In the genomic region with DNA sequence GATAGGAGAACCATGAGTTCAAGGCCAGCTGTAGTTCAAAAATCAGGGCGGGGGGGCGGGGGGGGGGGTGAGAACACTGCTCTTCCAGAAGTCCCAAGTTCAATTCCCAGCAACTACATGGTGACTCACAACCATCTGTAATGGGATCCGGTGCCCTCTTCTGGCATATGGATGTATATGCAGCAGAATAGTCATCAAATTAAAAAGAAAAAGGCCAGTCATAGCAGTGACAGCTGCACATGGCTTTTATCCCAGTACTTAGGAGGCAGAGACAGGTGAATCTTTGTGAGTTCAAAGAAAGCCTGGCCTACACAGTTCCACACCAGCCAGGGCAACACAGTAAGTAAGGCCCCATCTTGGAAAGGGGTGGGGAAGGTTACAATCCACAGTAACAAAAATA, we compare ENCODE assay signal across 18 mouse cellular contexts. TPM values are rescaled to one million over a fixed set of nuclear protein-coding genes. Genes with fewer than 3 reads are reported as not detected.
DNase-seq lines count a peak whose midpoint lies in the region; ATAC-seq and TF ChIP-seq lines count a peak whose summit lies in the region.
"Had no signal": no experiment of that assay in that cellular context is flagged by ENCODE, and none has a peak within 500 bp of the region (broad histone marks: within the 10 kb centered on the region; RNA-seq: fewer than 3 reads in every experiment).

No protein-coding gene starts in this region.

- WGBS in hindbrain, postnatal 0 days = 86% methylated on average over 3 of the region's 3 CpGs
- 94% methylated on average over 3 of the region's 3 CpGs for WGBS in hindbrain, embryonic 16.5 days
- 89% methylated on average over 3 of the region's 3 CpGs for WGBS in midbrain, postnatal 0 days
- 92% methylated on average over 3 of the region's 3 CpGs for WGBS in midbrain, embryonic 15.5 days

- TF ChIP-seq CTCF in hindbrain, postnatal 0 days (IDR thresholded peaks at IDR 0.05; ENCODE audit: low read depth) = peak; percentile 38
- peak; percentile 56 for TF ChIP-seq CTCF in midbrain, postnatal 0 days (IDR thresholded peaks at IDR 0.05)

- H3K4me2 ChIP-seq in hindbrain, postnatal 0 days (ENCODE audit: low read depth, low read length) = no peak overlapping the region
- no peak overlapping the region for H3K4me2 ChIP-seq in hindbrain, embryonic 16.5 days (ENCODE audit: low read length)
- no peak overlapping the region for H3K4me2 ChIP-seq in midbrain, postnatal 0 days (ENCODE audit: low read depth, low read length, poor library complexity, severe bottlenecking)
- H3K4me2 ChIP-seq in midbrain, embryonic 15.5 days = no peak overlapping the region
- H3K4me2 ChIP-seq: embryonic facial prominence, embryonic 12.5 days; forebrain, embryonic 12.5 days had no signal

- H3K36me3 ChIP-seq in hindbrain, postnatal 0 days (ENCODE audit: insufficient read depth, low read length) = peaks cover 43% of the 10 kb centered on the region
- peaks cover 31% of the 10 kb centered on the region for H3K36me3 ChIP-seq in hindbrain, embryonic 16.5 days (ENCODE audit: control insufficient read depth, insufficient read depth, low read length)
- H3K36me3 ChIP-seq in midbrain, postnatal 0 days (ENCODE audit: insufficient read depth, low read length) = peaks cover 35% of the 10 kb centered on the region
- peaks cover 43% of the 10 kb centered on the region for H3K36me3 ChIP-seq in midbrain, embryonic 15.5 days (replicated peaks)

- H3K9ac ChIP-seq in hindbrain, postnatal 0 days (replicated peaks; ENCODE audit: low read length) = no peak overlapping the region
- no peak overlapping the region for H3K9ac ChIP-seq in hindbrain, embryonic 16.5 days (ENCODE audit: low read depth, low read length)
- no peak overlapping the region for H3K9ac ChIP-seq in midbrain, postnatal 0 days (replicated peaks; ENCODE audit: low read length, poor library complexity, severe bottlenecking)
- H3K9ac ChIP-seq in midbrain, embryonic 15.5 days = no peak overlapping the region
- H3K9ac ChIP-seq: embryonic facial prominence, embryonic 12.5 days; forebrain, embryonic 12.5 days had no signal

- ATAC-seq in hindbrain, postnatal 0 days = no peak
- no peak for ATAC-seq in hindbrain, embryonic 16.5 days
- ATAC-seq in midbrain, postnatal 0 days (ENCODE audit: low FRiP score) = no peak
- ATAC-seq in midbrain, embryonic 15.5 days (replicated peaks) = no peak

- peak; percentile 30 for DNase-seq in adrenal gland, postnatal 14 days
- DNase-seq in adrenal gland, adult 18-20 months (ENCODE audit: low spot score in 2 of 2) = no peak
- DNase-seq in hindbrain, postnatal 0 days (ENCODE audit: low spot score) = peak; percentile 15
- no peak for DNase-seq in midbrain, postnatal 0 days (ENCODE audit: low spot score)
- peak; percentile 37 for DNase-seq in retina, postnatal 1 day
- no peak for DNase-seq in urinary bladder, postnatal 10 days (ENCODE audit: low spot score)
- DNase-seq: cerebellum, adult 11 months; gastrocnemius, postnatal 25 days; kidney, adult 2 months; lung, adult 2 months had no signal

- H3K4me1 ChIP-seq in hindbrain, postnatal 0 days (ENCODE audit: insufficient read depth, low read length) = no peaks in the 10 kb centered on the region
- no peaks in the 10 kb centered on the region for H3K4me1 ChIP-seq in hindbrain, embryonic 16.5 days (ENCODE audit: control insufficient read depth, insufficient read depth, low read depth, low read length)
- H3K4me1 ChIP-seq in midbrain, postnatal 0 days (ENCODE audit: insufficient read depth, low read length) = no peaks in the 10 kb centered on the region
- peaks cover 7% of the 10 kb centered on the region; the same call in 1 of the 2 replicates for H3K4me1 ChIP-seq in midbrain, embryonic 15.5 days

- no peaks in the 10 kb centered on the region for H3K9me3 ChIP-seq in hindbrain, postnatal 0 days (ENCODE audit: low read length)
- no peaks in the 10 kb centered on the region for H3K9me3 ChIP-seq in hindbrain, embryonic 16.5 days (ENCODE audit: control insufficient read depth, low read length)
- no peaks in the 10 kb centered on the region for H3K9me3 ChIP-seq in midbrain, postnatal 0 days (ENCODE audit: low read length)
- H3K9me3 ChIP-seq in midbrain, embryonic 15.5 days = no peaks in the 10 kb centered on the region
- H3K9me3 ChIP-seq: embryonic facial prominence, embryonic 12.5 days; forebrain, embryonic 12.5 days had no signal

- no peak overlapping the region for H3K4me3 ChIP-seq in hindbrain, postnatal 0 days (ENCODE audit: low read length)
- no peak overlapping the region for H3K4me3 ChIP-seq in hindbrain, embryonic 16.5 days (ENCODE audit: low read length)
- no peak overlapping the region for H3K4me3 ChIP-seq in midbrain, postnatal 0 days (ENCODE audit: low read depth, low read length)
- no peak overlapping the region for H3K4me3 ChIP-seq in midbrain, embryonic 15.5 days
- H3K4me3 ChIP-seq: embryonic facial prominence, embryonic 12.5 days; forebrain, embryonic 12.5 days had no signal

- no peak overlapping the region for H3K27ac ChIP-seq in hindbrain, postnatal 0 days
- H3K27ac ChIP-seq in hindbrain, embryonic 16.5 days (ENCODE audit: low read depth, low read length) = no peak overlapping the region
- H3K27ac ChIP-seq in midbrain, postnatal 0 days (ENCODE audit: low read depth, low read length) = no peak overlapping the region
- H3K27ac ChIP-seq in midbrain, embryonic 15.5 days = no peak overlapping the region
- H3K27ac ChIP-seq: embryonic facial prominence, embryonic 12.5 days; forebrain, embryonic 12.5 days had no signal

- H3K27me3 ChIP-seq in hindbrain, postnatal 0 days (ENCODE audit: insufficient read depth, low read length) = no peaks in the 10 kb centered on the region
- no peaks in the 10 kb centered on the region for H3K27me3 ChIP-seq in hindbrain, embryonic 16.5 days (replicated peaks; ENCODE audit: control insufficient read depth, insufficient read depth, low read length)
- H3K27me3 ChIP-seq in midbrain, postnatal 0 days (ENCODE audit: insufficient read depth, low read length) = no peaks in the 10 kb centered on the region
- no peaks in the 10 kb centered on the region for H3K27me3 ChIP-seq in midbrain, embryonic 15.5 days (replicated peaks)
- H3K27me3 ChIP-seq: embryonic facial prominence, embryonic 12.5 days; forebrain, embryonic 12.5 days had no signal

RNA-seq across cellular contexts. Expression of a gene that starts 4.2 kb away (rescaled TPM):
- 20.4 and 25.5 TPM in 2 replicates for total RNA-seq in adrenal gland, postnatal 14 days (2021)
- total RNA-seq in adrenal gland, adult 18-20 months (2021) = 10 to 100 TPM; 15.1 to 20.7 TPM
- total RNA-seq in hindbrain, postnatal 0 days (2014; rRNA removed) = 60.3 and 63.6 TPM in 2 replicates
- 33.1 and 41.0 TPM in 2 replicates for polyA plus RNA-seq in hindbrain, postnatal 0 days (2015; fragmentation: Nextera tagmentation; extraction: Ambion mirVana)
- 47.6 and 56.9 TPM in 2 replicates for polyA plus RNA-seq in hindbrain, embryonic 16.5 days (2015; fragmentation: Nextera tagmentation; extraction: Ambion mirVana)
- total RNA-seq in midbrain, postnatal 0 days (2014; rRNA removed) = 86.4 and 124 TPM in 2 replicates
- 47.9 and 49.9 TPM in 2 replicates for polyA plus RNA-seq in midbrain, postnatal 0 days (2015; fragmentation: Nextera tagmentation; extraction: Ambion mirVana)
- 55.3 and 55.7 TPM in 2 replicates for polyA plus RNA-seq in midbrain, embryonic 15.5 days (2015; fragmentation: Nextera tagmentation; extraction: Ambion mirVana)

RNA-seq across cellular contexts. Expression of a gene that starts 18.1 kb away (rescaled TPM):
- 167 and 170 TPM in 2 replicates for total RNA-seq in adrenal gland, postnatal 14 days (2021)
- 100 to 1,000 TPM; 139 to 173 TPM for total RNA-seq in adrenal gland, adult 18-20 months (2021)
- total RNA-seq in hindbrain, postnatal 0 days (2014; rRNA removed) = 266 and 341 TPM in 2 replicates
- polyA plus RNA-seq in hindbrain, postnatal 0 days (2015; fragmentation: Nextera tagmentation; extraction: Ambion mirVana) = 322 and 334 TPM in 2 replicates
- 308 and 315 TPM in 2 replicates for polyA plus RNA-seq in hindbrain, embryonic 16.5 days (2015; fragmentation: Nextera tagmentation; extraction: Ambion mirVana)
- total RNA-seq in midbrain, postnatal 0 days (2014; rRNA removed) = 270 and 283 TPM in 2 replicates
- 312 and 315 TPM in 2 replicates for polyA plus RNA-seq in midbrain, postnatal 0 days (2015; fragmentation: Nextera tagmentation; extraction: Ambion mirVana)
- polyA plus RNA-seq in midbrain, embryonic 15.5 days (2015; fragmentation: Nextera tagmentation; extraction: Ambion mirVana) = 350 and 352 TPM in 2 replicates

RNA-seq across cellular contexts. Expression of a gene that starts 21.0 kb away (rescaled TPM):
- 0.22 and 0.49 TPM in 2 replicates for total RNA-seq in adrenal gland, postnatal 14 days (2021)
- total RNA-seq in adrenal gland, adult 18-20 months (2021) = under 1 TPM; 0.13 to 0.29 TPM
- 25.0 and 27.3 TPM in 2 replicates for total RNA-seq in hindbrain, postnatal 0 days (2014; rRNA removed)
- polyA plus RNA-seq in hindbrain, postnatal 0 days (2015; fragmentation: Nextera tagmentation; extraction: Ambion mirVana) = 26.9 and 31.9 TPM in 2 replicates
- 42.3 and 48.3 TPM in 2 replicates for polyA plus RNA-seq in hindbrain, embryonic 16.5 days (2015; fragmentation: Nextera tagmentation; extraction: Ambion mirVana)
- 27.4 and 29.2 TPM in 2 replicates for total RNA-seq in midbrain, postnatal 0 days (2014; rRNA removed)
- polyA plus RNA-seq in midbrain, postnatal 0 days (2015; fragmentation: Nextera tagmentation; extraction: Ambion mirVana) = 40.8 and 41.4 TPM in 2 replicates
- 47.2 and 50.3 TPM in 2 replicates for polyA plus RNA-seq in midbrain, embryonic 15.5 days (2015; fragmentation: Nextera tagmentation; extraction: Ambion mirVana)
- total RNA-seq: gastrocnemius, postnatal 25 days had no signal
- polyA plus RNA-seq: C2C12 had no signal

RNA-seq across cellular contexts. Expression of a gene that starts 58.4 kb away (rescaled TPM):
- total RNA-seq in adrenal gland, postnatal 14 days (2021) = not detected in 2 replicates
- not detected for total RNA-seq in adrenal gland, adult 18-20 months (2021)
- not detected in 2 replicates for total RNA-seq in hindbrain, postnatal 0 days (2014; rRNA removed)
- not detected in 2 replicates for polyA plus RNA-seq in hindbrain, postnatal 0 days (2015; fragmentation: Nextera tagmentation; extraction: Ambion mirVana)
- polyA plus RNA-seq in hindbrain, embryonic 16.5 days (2015; fragmentation: Nextera tagmentation; extraction: Ambion mirVana) = not detected in 2 replicates
- not detected in 2 replicates for total RNA-seq in midbrain, postnatal 0 days (2014; rRNA removed)
- polyA plus RNA-seq in midbrain, postnatal 0 days (2015; fragmentation: Nextera tagmentation; extraction: Ambion mirVana) = not detected in 2 replicates
- polyA plus RNA-seq in midbrain, embryonic 15.5 days (2015; fragmentation: Nextera tagmentation; extraction: Ambion mirVana) = not detected in 2 replicates
- total RNA-seq: adrenal gland, postnatal 4 days; gastrocnemius, postnatal 25 days; heart, postnatal 25 days; left cerebral cortex, postnatal 36 days had no signal
- polyA plus RNA-seq: C2C12; embryonic facial prominence, embryonic 12.5 days; forebrain, embryonic 12.5 days; kidney, adult 2 months; lung, adult 2 months had no signal

Comparison
In these comparisons a context has a peak if more than half of its experiments do, and no peak if none do; other contexts are left out.
1. DNase-seq: peak in adrenal gland, postnatal 14 days (single experiment), hindbrain, postnatal 0 days (single experiment) and retina, postnatal 1 day (single experiment); none in adrenal gland, adult 18-20 months (0 of 2), midbrain, postnatal 0 days (single experiment) and urinary bladder, postnatal 10 days (single experiment).
2. RNA of a gene that starts 21.0 kb away (total RNA-seq): 27.4 to 29.2 TPM in midbrain, postnatal 0 days and 25.0 to 27.3 TPM in hindbrain, postnatal 0 days; 0.13 to 0.29 TPM in adrenal gland, adult 18-20 months and 0.22 to 0.49 TPM in adrenal gland, postnatal 14 days; every median in the first group is over 10 times any median in the second.